Comparison of ENCODE assay signal across 16 mouse cellular contexts in genomic region chr17:86433813-86434212, GRCm38 (mm10).
A peak's percentile ranks its signal among the peaks of the same experiment; 100 is the strongest.
DNase-seq lines count a peak whose midpoint lies in the region; ATAC-seq lines count a peak whose summit lies in the region.
"Had no signal": no experiment of that assay in that cellular context is flagged by ENCODE, and none has a peak within 500 bp of the region (broad histone marks: within the 10 kb centered on the region; RNA-seq: fewer than 3 reads in every experiment).

No protein-coding gene starts in this region.

- intact Hi-C loops in left cerebral cortex, postnatal 4 days (cut with DNase I), result no loop called here

- peaks cover 6% of the 10 kb centered on the region for H3K4me1 ChIP-seq in forebrain, embryonic 15.5 days
- peaks cover 5% of the 10 kb centered on the region; the same call in 1 of the 2 replicates for H3K4me1 ChIP-seq in forebrain, embryonic 12.5 days
- H3K4me1 ChIP-seq in forebrain, embryonic 16.5 days (replicated peaks; ENCODE audit: control insufficient read depth, insufficient read depth, low read length), result peaks cover 5% of the 10 kb centered on the region
- H3K4me1 ChIP-seq: liver, embryonic 13.5 days; midbrain, embryonic 12.5 days had no signal

- no peaks in the 10 kb centered on the region for H3K9me3 ChIP-seq in forebrain, embryonic 15.5 days
- H3K9me3 ChIP-seq in forebrain, embryonic 12.5 days, result no peaks in the 10 kb centered on the region
- H3K9me3 ChIP-seq in forebrain, embryonic 16.5 days (ENCODE audit: control insufficient read depth, low read length), result no peaks in the 10 kb centered on the region
- H3K9me3 ChIP-seq: liver, embryonic 13.5 days; midbrain, embryonic 12.5 days had no signal

- no peak overlapping the region for H3K9ac ChIP-seq in forebrain, embryonic 15.5 days (replicated peaks)
- H3K9ac ChIP-seq in forebrain, embryonic 12.5 days, result no peak overlapping the region
- no peak overlapping the region for H3K9ac ChIP-seq in forebrain, embryonic 16.5 days (replicated peaks; ENCODE audit: low read depth, low read length)
- H3K9ac ChIP-seq: hindbrain, embryonic 14.5 days; liver, embryonic 13.5 days; midbrain, embryonic 12.5 days had no signal

- H3K4me2 ChIP-seq in forebrain, embryonic 15.5 days (replicated peaks), result no peak overlapping the region
- H3K4me2 ChIP-seq in forebrain, embryonic 12.5 days, result no peak overlapping the region
- no peak overlapping the region for H3K4me2 ChIP-seq in forebrain, embryonic 16.5 days (ENCODE audit: low read length)
- H3K4me2 ChIP-seq: hindbrain, embryonic 14.5 days; liver, embryonic 13.5 days; midbrain, embryonic 12.5 days had no signal

- WGBS in forebrain, embryonic 15.5 days, result 71% methylated on average over 11 of the region's 11 CpGs
- 92% methylated on average over 11 of the region's 11 CpGs for WGBS in forebrain, embryonic 12.5 days
- 74% methylated on average over 11 of the region's 11 CpGs for WGBS in forebrain, embryonic 16.5 days

- peak overlapping the region; percentile 77 for H3K27ac ChIP-seq in forebrain, embryonic 15.5 days (replicated peaks)
- H3K27ac ChIP-seq in forebrain, embryonic 12.5 days, result no peak overlapping the region
- peak overlapping the region; percentile 77 for H3K27ac ChIP-seq in forebrain, embryonic 16.5 days (ENCODE audit: low read length)
- H3K27ac ChIP-seq: hindbrain, embryonic 14.5 days; liver, embryonic 13.5 days; midbrain, embryonic 12.5 days had no signal

- no peaks in the 10 kb centered on the region for H3K27me3 ChIP-seq in forebrain, embryonic 15.5 days
- no peaks in the 10 kb centered on the region for H3K27me3 ChIP-seq in forebrain, embryonic 12.5 days
- H3K27me3 ChIP-seq in forebrain, embryonic 16.5 days (replicated peaks; ENCODE audit: control insufficient read depth, insufficient read depth, low read length), result no peaks in the 10 kb centered on the region
- H3K27me3 ChIP-seq: liver, embryonic 13.5 days; midbrain, embryonic 12.5 days had no signal

- H3K4me3 ChIP-seq in forebrain, embryonic 15.5 days, result no peak overlapping the region
- no peak overlapping the region for H3K4me3 ChIP-seq in forebrain, embryonic 12.5 days (replicated peaks)
- no peak overlapping the region for H3K4me3 ChIP-seq in forebrain, embryonic 16.5 days (replicated peaks; ENCODE audit: low read length)
- H3K4me3 ChIP-seq: liver, embryonic 13.5 days; midbrain, embryonic 12.5 days had no signal

- DNase-seq in left cerebral cortex, adult 11 months (ENCODE audit: low spot score), result peak; percentile 43
- no peak for DNase-seq in left cerebral cortex, postnatal 4 days
- DNase-seq in heart, postnatal 4 days, result peak; percentile 57
- no peak for DNase-seq in urinary bladder, postnatal 25 days (ENCODE audit: low spot score)
- DNase-seq: cerebellum, postnatal 14 days; gastrocnemius, postnatal 25 days; kidney, adult 11 months; liver, embryonic 13.5 days; thymus, postnatal 25 days had no signal

- peak; percentile 76 for ATAC-seq in forebrain, embryonic 15.5 days (replicated peaks)
- ATAC-seq in forebrain, embryonic 12.5 days (ENCODE audit: low FRiP score), result no peak
- ATAC-seq in forebrain, embryonic 16.5 days, result peak; percentile 78
- no peak for ATAC-seq in monocyte, adult 5-6 weeks (replicated peaks; ENCODE audit: insufficient number of reproducible peaks, low FRiP score, low TSS enrichment, poor library complexity, severe bottlenecking)
- ATAC-seq: lung, postnatal 0 days had no signal

- H3K36me3 ChIP-seq in forebrain, embryonic 15.5 days, result no peaks in the 10 kb centered on the region
- H3K36me3 ChIP-seq in forebrain, embryonic 12.5 days (replicated peaks), result no peaks in the 10 kb centered on the region
- no peaks in the 10 kb centered on the region for H3K36me3 ChIP-seq in forebrain, embryonic 16.5 days (ENCODE audit: control insufficient read depth, insufficient read depth)
- H3K36me3 ChIP-seq: liver, embryonic 13.5 days; midbrain, embryonic 12.5 days had no signal

Comparison
In these comparisons a context has a peak if more than half of its experiments do, and no peak if none do; other contexts are left out.
1. ATAC-seq: peak in forebrain, embryonic 15.5 days (single experiment) and forebrain, embryonic 16.5 days (single experiment); none in forebrain, embryonic 12.5 days (single experiment) and monocyte, adult 5-6 weeks (single experiment).
2. DNase-seq: peak in left cerebral cortex, adult 11 months (single experiment) and heart, postnatal 4 days (single experiment); none in left cerebral cortex, postnatal 4 days (single experiment) and urinary bladder, postnatal 25 days (single experiment).